Mouse (Mus musculus): Measurements from ENCODE around the gene Dcun1d5. TPM values are rescaled to one million over a fixed set of nuclear protein-coding genes. Genes with fewer than 3 reads are reported as not detected.

Gene Dcun1d5
- polyA plus RNA-seq, 1 experiment from 2014 or later, result 131 TPM

Other genes starting within 250 kb of the Dcun1d5 start
- 8.0 and 8.1 TPM in 2 replicates for gene Dync2h1, start 74 bp upstream of the Dcun1d5 start, polyA plus RNA-seq (2014; fragmentation: Nextera tagmentation; extraction: Ambion mirVana)
- gene Mmp13, start 88.0 kb downstream of the Dcun1d5 start, polyA plus RNA-seq (2014; fragmentation: Nextera tagmentation; extraction: Ambion mirVana), result not detected in 2 replicates
- 0.11 TPM in 1 of 2 replicates, not detected in the other for gene Mmp12, start 159.9 kb downstream of the Dcun1d5 start, polyA plus RNA-seq (2014; fragmentation: Nextera tagmentation; extraction: Ambion mirVana)
- gene Mmp1b, start 203.5 kb downstream of the Dcun1d5 start, polyA plus RNA-seq (2014; fragmentation: Nextera tagmentation; extraction: Ambion mirVana), result not detected in 2 replicates